Mouse (Mus musculus) limb, embryonic 12.5 days (tissue): ENCODE results near the gene Dlg4. TPM values are rescaled to one million over a fixed set of nuclear protein-coding genes. Genes with fewer than 3 reads are reported as not detected.

Experiments used
- ATAC-seq: fragments of 200-750 bp; cut with Nextera tagmentation; 2 replicates; pipeline ENCODE4 v1.8.0; 2017; ENCODE audit warnings: low read depth, moderate TSS enrichment; ENCODE audit not compliant: insufficient number of reproducible peaks, insufficient read depth, low FRiP score, low TSS enrichment
- H3K27ac ChIP-seq: fragments of 300-500 bp; sonication (generic); 2 replicates; pipeline ENCODE4 v1.5.1; 2016; ENCODE audit warnings: mild to moderate bottlenecking, moderate library complexity
- H3K27me3 ChIP-seq: fragments of 300-500 bp; sonication (generic); 2 replicates; pipeline ENCODE4 v1.6.1; 2016; ENCODE audit warnings: mild to moderate bottlenecking, moderate library complexity
- H3K36me3 ChIP-seq: fragments of 300-500 bp; sonication (generic); 2 replicates; pipeline ENCODE4 v1.6.1; 2016; ENCODE audit warnings: mild to moderate bottlenecking, moderate library complexity
- H3K4me1 ChIP-seq: fragments of 300-500 bp; sonication (generic); replicated peaks from 2 replicates; pipeline ENCODE4 v1.6.1; 2016
- H3K4me2 ChIP-seq: fragments of 300-500 bp; sonication (generic); 2 replicates; pipeline ENCODE4 v1.6.1; 2016; ENCODE audit warnings: mild to moderate bottlenecking, moderate library complexity
- H3K4me3 ChIP-seq: fragments of 300-500 bp; sonication (generic); replicated peaks from 2 replicates; pipeline ENCODE4 v1.5.1; 2016; ENCODE audit warnings: mild to moderate bottlenecking
- H3K9ac ChIP-seq: fragments of 300-500 bp; sonication (generic); replicated peaks from 2 replicates; pipeline ENCODE4 v1.6.1; 2016; ENCODE audit warnings: mild to moderate bottlenecking, moderate library complexity
- H3K9me3 ChIP-seq: fragments of 300-500 bp; sonication (generic); 2 replicates; pipeline ENCODE4 v1.6.1; 2016; ENCODE audit warnings: mild to moderate bottlenecking, moderate library complexity
- WGBS: fragments of 180-500 bp; shearing (Covaris S2); methylation state at CpG from one replicate; pipeline ENCODE4 v1.1.7; 2016; 5-methylcytosine and 5-hydroxymethylcytosine counted together
- microRNA counts: library from miRNA; unstranded; fragments of <30 nt; microRNA quantifications from one replicate; lab custom pipeline; 2017
- microRNA-seq: library from miRNA; unstranded; fragments of <30 nt; microRNA quantifications from one replicate; pipeline ENCODE4, GENCODE M21; 2017
- polyA plus RNA-seq: library from polyadenylated mRNA; unstranded; fragments of >200 nt; fragmentation: Nextera tagmentation; extraction: Ambion mirVana; gene quantifications from 2 replicates; pipeline ENCODE4 v1.2.1, GENCODE M21; 2016

Dlg4 gene
- polyA plus RNA-seq, 1 experiment from 2014 or later: 10.6 TPM

DNA sequence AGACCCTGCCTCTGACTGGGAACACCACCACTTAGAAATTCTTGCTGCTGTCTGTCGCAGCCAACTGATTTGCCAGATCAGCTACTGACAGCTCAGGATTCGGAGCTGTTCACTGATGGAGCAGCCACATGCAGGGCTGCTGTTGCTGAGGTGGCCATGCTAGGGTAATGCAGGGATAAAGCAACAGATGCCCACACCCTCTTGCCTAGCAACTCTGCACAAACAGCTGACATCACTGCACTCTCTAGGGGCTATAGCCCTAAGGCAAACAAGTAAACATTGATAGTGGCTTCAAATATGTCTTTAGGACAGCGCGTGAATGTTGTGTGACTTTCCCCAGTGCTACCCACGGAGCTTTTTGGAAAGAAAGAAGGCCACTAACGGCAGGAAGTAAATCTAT lies 62.4 kb downstream of the Dlg4 start:
- no peaks in the 10 kb centered on the region for H3K9me3 ChIP-seq
- H3K27ac ChIP-seq: no peak overlapping the region
- H3K9ac ChIP-seq: no peak overlapping the region
- no peak for ATAC-seq
- peaks cover 4% of the 10 kb centered on the region for H3K4me1 ChIP-seq
- WGBS: 71% methylated on average over 6 of the region's 6 CpGs
- H3K27me3 ChIP-seq: no peaks in the 10 kb centered on the region
- H3K36me3 ChIP-seq: no peaks in the 10 kb centered on the region
- H3K4me2 ChIP-seq: no peak overlapping the region
- H3K4me3 ChIP-seq: no peak overlapping the region

DNA sequence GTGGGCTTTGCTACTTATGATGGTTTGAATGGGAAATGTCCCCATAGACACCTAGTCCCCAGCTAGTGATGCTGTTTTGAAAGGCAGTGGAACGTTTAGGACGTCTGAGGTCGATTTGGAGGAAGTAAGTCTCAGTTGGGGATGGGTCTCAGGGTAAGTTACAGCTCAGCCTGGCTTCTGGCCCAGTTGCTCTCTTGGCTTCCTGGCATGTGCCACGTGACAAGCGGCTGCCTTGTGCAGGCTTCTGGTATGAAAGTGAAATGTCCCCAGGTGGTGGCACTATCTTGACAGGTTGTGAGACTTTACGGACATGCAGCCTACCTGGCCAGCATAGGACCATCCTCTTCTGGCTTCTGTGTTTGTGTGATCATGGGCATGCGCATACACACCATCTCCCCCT lies 63.2 kb downstream of the Dlg4 start:
- H3K36me3 ChIP-seq: no peaks in the 10 kb centered on the region
- ATAC-seq: no peak
- no peaks in the 10 kb centered on the region for H3K9me3 ChIP-seq
- no peaks in the 10 kb centered on the region; the same call in 1 of the 2 replicates for H3K4me1 ChIP-seq
- H3K4me2 ChIP-seq: no peak overlapping the region
- no peak overlapping the region for H3K9ac ChIP-seq
- no peak overlapping the region for H3K4me3 ChIP-seq
- no peaks in the 10 kb centered on the region for H3K27me3 ChIP-seq
- WGBS: 80% methylated on average over 7 of the region's 7 CpGs
- H3K27ac ChIP-seq: no peak overlapping the region

DNA sequence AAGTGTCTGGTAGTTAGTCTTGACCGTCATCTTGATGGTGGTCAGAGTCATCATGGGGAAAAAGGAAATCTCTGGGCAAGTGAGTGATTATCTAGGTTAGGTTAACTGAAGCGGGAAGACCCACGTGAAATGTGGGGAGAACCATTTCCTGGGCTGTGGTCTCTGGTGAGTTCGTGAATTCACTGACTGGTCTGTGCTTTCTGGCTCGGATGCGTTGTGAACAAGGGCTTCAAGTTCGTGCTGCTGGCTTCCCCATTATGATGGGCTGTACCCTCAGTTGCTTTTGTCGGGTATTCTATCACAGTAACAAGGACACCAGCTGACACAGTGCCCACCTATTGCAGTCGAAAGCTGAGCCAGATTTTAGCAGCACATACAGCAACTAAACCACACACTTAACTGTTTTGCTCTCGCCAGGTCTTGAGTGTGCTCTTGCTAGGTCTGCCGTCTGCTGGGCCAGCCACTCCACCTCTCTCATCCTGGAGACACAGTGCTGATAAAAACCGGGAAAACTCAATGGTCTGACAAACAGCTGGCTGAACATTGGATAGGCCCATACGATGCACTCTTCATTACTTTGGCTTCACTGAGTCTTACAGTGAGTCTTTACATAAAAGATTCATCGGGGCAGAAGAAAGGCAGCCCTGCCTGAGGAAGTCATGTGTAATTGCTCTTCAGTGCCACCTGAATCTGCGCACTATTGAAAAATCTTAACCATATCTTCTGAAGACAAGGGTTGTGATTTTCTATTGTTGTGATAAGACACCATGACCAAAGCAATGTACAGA lies 64.3 kb downstream of the Dlg4 start:
- Histone ChIP-seq H3K36me3 (no peaks in the 10 kb centered on the region), H3K4me1 (no peaks in the 10 kb centered on the region; the same call in 1 of the 2 replicates), H3K9me3 (no peaks in the 10 kb centered on the region), H3K4me3 (no peak overlapping the region), H3K27me3 (no peaks in the 10 kb centered on the region), H3K4me2 (no peak overlapping the region), H3K27ac (no peak overlapping the region), H3K9ac (no peak overlapping the region)
- 84% methylated on average over 15 of the region's 15 CpGs for WGBS
- ATAC-seq: no peak

DNA sequence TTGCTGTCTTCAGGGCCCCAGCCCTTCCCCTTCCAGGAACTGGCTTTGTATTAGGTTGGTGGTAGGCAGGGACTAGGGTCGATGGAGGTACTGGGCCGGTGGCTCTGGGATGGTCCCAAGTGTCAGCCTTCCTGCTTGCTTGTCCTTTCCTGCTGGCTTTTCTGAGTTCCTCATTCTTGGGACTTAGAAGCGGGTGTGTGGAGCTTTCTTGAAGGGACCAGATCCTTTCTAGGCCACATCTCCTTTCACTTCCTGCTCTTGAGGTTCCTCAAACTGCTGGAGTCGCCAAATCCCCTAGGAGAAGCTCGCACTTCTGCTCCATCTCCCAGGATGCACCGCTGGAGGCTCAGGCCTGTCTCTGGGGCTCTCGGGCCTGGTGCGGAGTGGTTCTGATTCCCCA lies 67.8 kb downstream of the Dlg4 start:
- H3K27me3 ChIP-seq: no peaks in the 10 kb centered on the region
- no peaks in the 10 kb centered on the region for H3K36me3 ChIP-seq
- no peak overlapping the region for H3K4me3 ChIP-seq
- no peaks in the 10 kb centered on the region for H3K9me3 ChIP-seq
- H3K4me2 ChIP-seq: no peak overlapping the region
- no peak overlapping the region for H3K9ac ChIP-seq
- H3K27ac ChIP-seq: no peak overlapping the region
- no peaks in the 10 kb centered on the region for H3K4me1 ChIP-seq
- no peak for ATAC-seq
- WGBS: 83% methylated on average over 8 of the region's 8 CpGs

DNA sequence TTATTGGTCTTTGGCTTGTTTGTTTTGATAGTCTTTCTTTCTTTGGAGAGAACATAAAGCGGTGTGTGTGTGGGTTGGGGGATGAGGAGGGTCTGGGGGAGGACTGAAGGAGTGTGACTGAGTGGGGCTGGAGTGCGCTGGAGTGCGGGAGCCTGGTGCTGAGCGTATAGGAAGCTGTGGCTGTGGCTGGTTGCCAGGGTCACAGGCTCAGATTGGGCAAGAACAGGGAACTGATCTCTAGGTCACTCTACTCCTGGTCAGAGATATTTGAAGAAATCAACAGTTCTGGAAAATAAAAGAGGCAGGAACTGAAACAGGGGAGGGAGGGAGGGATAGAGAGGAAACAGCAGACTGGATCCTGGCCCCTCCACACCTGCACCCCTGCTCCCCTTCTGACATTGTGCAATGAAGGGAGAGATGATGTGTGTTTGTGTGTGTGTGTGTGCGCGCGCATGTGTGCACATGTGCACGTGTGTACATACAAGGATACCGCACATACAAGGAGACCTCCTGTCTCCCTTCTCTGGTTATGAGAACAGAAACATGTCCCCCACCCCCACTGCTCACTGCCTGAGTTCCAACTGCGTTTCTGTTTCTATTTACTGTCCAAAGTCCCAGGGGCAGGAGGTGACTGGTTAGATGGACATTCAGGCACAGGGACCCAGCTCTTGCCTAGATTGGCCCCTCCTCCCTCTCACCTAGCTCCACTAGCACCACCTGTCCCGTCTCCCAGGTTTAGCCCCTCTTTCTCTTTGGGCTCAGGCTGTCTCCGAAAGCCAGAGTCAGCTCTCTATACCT lies 75.4 kb downstream of the Dlg4 start, which contains the start of gene Asgr2:
Gene Asgr2 (plus strand): TSS at position 659 of the 798 bp plus-strand sequence.
- no peak within 1 kb of the TSS for H3K27ac ChIP-seq
- WGBS: 79% methylated on average over 12 of the region's 12 CpGs
- H3K27me3 ChIP-seq: 0 out of 2 replicates have a peak, but pooled peaks cover 9% of the 10 kb centered on the region
- H3K4me2 ChIP-seq: no peak within 1 kb of the TSS
- no peak within 1 kb of the TSS for H3K9ac ChIP-seq
- no peak for ATAC-seq
- H3K36me3 ChIP-seq: no peaks in the 10 kb centered on the region
- H3K4me1 ChIP-seq: no peaks in the 10 kb centered on the region; the same call in 1 of the 2 replicates
- H3K4me3 ChIP-seq: no peak within 1 kb of the TSS
- H3K9me3 ChIP-seq: no peaks in the 10 kb centered on the region

MicroRNAs within 50 kb of the gene (microRNA counts, 519-probe panel; counts per million panel counts)
- microRNA mmu-miR-324-3p (lab: Ali Mortazavi, UCI): not detected
- microRNA mmu-miR-324-5p (lab: Ali Mortazavi, UCI): 4,037 counts per million, percentile 27 among the panel's probes with 10 or more counts

Small RNAs within 50 kb of the gene (microRNA-seq; reads per million reads assigned to microRNA genes)
- gene Gm44349 (not detected), gene Mir324 (3,441 reads per million, percentile 87 among the genes with 10 or more reads in this experiment)

Other genes with a start within 250 kb of the Dlg4 start
- gene Chrnb1, start 221.0 kb upstream of the Dlg4 start, polyA plus RNA-seq: 15.4 and 17.1 TPM in 2 replicates
- gene Fgf11, start 215.1 kb upstream of the Dlg4 start, polyA plus RNA-seq: 1.2 and 1.5 TPM in 2 replicates
- gene Tmem102, start 211.3 kb upstream of the Dlg4 start, polyA plus RNA-seq: 1.6 and 1.8 TPM in 2 replicates
- gene Gm39566, start 201.6 kb upstream of the Dlg4 start, polyA plus RNA-seq: not detected in 2 replicates
- not detected in 2 replicates for gene Spem2, start 198.5 kb upstream of the Dlg4 start, polyA plus RNA-seq
- 0.20 TPM in 1 of 2 replicates, not detected in the other for gene Spem1, start 194.8 kb upstream of the Dlg4 start, polyA plus RNA-seq
- gene Nlgn2, start 179.2 kb upstream of the Dlg4 start, polyA plus RNA-seq: 8.4 and 9.1 TPM in 2 replicates
- gene Tmem256, start 178.4 kb upstream of the Dlg4 start, polyA plus RNA-seq: 346 and 353 TPM in 2 replicates
- gene Plscr3, start 170.6 kb upstream of the Dlg4 start, polyA plus RNA-seq: 111 and 120 TPM in 2 replicates
- 1.6 and 2.3 TPM in 2 replicates for gene Tnk1, start 158.2 kb upstream of the Dlg4 start, polyA plus RNA-seq
- gene Tmem95, start 138.9 kb upstream of the Dlg4 start, polyA plus RNA-seq: not detected in 2 replicates
- gene Kctd11, start 135.5 kb upstream of the Dlg4 start, polyA plus RNA-seq: 3.7 and 4.4 TPM in 2 replicates
- 0.90 and 1.5 TPM in 2 replicates for gene Acap1, start 121.4 kb upstream of the Dlg4 start, polyA plus RNA-seq
- 30.4 and 32.8 TPM in 2 replicates for gene 2810408A11Rik, start 116.0 kb upstream of the Dlg4 start, polyA plus RNA-seq
- gene Neurl4, start 115.9 kb upstream of the Dlg4 start, polyA plus RNA-seq: 10.9 and 12.7 TPM in 2 replicates
- 92.0 and 93.5 TPM in 2 replicates for gene Gps2, start 103.1 kb upstream of the Dlg4 start, polyA plus RNA-seq
- 1,762 and 1,851 TPM in 2 replicates for gene Eif5a, start 95.0 kb upstream of the Dlg4 start, polyA plus RNA-seq
- gene Ybx2, start 81.1 kb upstream of the Dlg4 start, polyA plus RNA-seq: 14.0 and 15.5 TPM in 2 replicates
- 34.1 and 35.7 TPM in 2 replicates for gene Slc2a4, start 68.8 kb upstream of the Dlg4 start, polyA plus RNA-seq
- 15.7 and 18.1 TPM in 2 replicates for gene Cldn7, start 52.2 kb upstream of the Dlg4 start, polyA plus RNA-seq
- 24.5 and 27.8 TPM in 2 replicates for gene Ctdnep1, start 35.8 kb upstream of the Dlg4 start, polyA plus RNA-seq
- gene Elp5, start 34.4 kb upstream of the Dlg4 start, polyA plus RNA-seq: 124 and 126 TPM in 2 replicates
- 398 and 426 TPM in 2 replicates for gene Gabarap, start 25.8 kb upstream of the Dlg4 start, polyA plus RNA-seq
- gene Phf23, start 21.2 kb upstream of the Dlg4 start, polyA plus RNA-seq: 102 and 108 TPM in 2 replicates
- 69.4 and 69.5 TPM in 2 replicates for gene Dvl2, start 16.3 kb upstream of the Dlg4 start, polyA plus RNA-seq
- gene Acadvl, start 1.5 kb upstream of the Dlg4 start, polyA plus RNA-seq: 65.9 and 67.1 TPM in 2 replicates
- gene Asgr1, start 37.1 kb downstream of the Dlg4 start, polyA plus RNA-seq: 1.5 and 2.3 TPM in 2 replicates
- 0.22 TPM in 1 of 2 replicates, not detected in the other for gene Asgr2, start 75.7 kb downstream of the Dlg4 start, polyA plus RNA-seq
- not detected in 2 replicates for gene Mgl2, start 113.4 kb downstream of the Dlg4 start, polyA plus RNA-seq
- 0.28 TPM in 1 of 2 replicates, not detected in the other for gene Clec10a, start 139.3 kb downstream of the Dlg4 start, polyA plus RNA-seq
- 1.5 and 1.8 TPM in 2 replicates for gene Slc16a11, start 195.8 kb downstream of the Dlg4 start, polyA plus RNA-seq
- 16.1 and 18.5 TPM in 2 replicates for gene Slc16a13, start 204.1 kb downstream of the Dlg4 start, polyA plus RNA-seq
- 7.1 and 8.2 TPM in 2 replicates for gene Bcl6b, start 212.9 kb downstream of the Dlg4 start, polyA plus RNA-seq
- 215 and 222 TPM in 2 replicates for gene 0610010K14Rik, start 221.0 kb downstream of the Dlg4 start, polyA plus RNA-seq
- gene Gm21988, start 222.9 kb downstream of the Dlg4 start, polyA plus RNA-seq: 9.9 and 10.4 TPM in 2 replicates
- gene Rnasek, start 222.9 kb downstream of the Dlg4 start, polyA plus RNA-seq: 117 and 118 TPM in 2 replicates
- gene Alox12, start 238.4 kb downstream of the Dlg4 start, polyA plus RNA-seq: 2.8 and 3.5 TPM in 2 replicates